Mouse (Mus musculus) embryo, embryonic 9.5 days (tissue): ENCODE measurements around the gene Asap2.

Source experiments
- DNase-seq: peaks from one replicate; pipeline ENCODE4 v3.0.0-alpha.2; 2017; ENCODE audit errors: extremely low spot score

The Asap2 gene

GRCm38 (mm10) chr12:21209273-21209672 lies 219.0 kb downstream of the Asap2 start:
- DNase-seq: no peak

GRCm38 (mm10) chr12:21212876-21213275 lies 222.6 kb downstream of the Asap2 start:
- DNase-seq: no peak

GRCm38 (mm10) chr12:21214551-21215165 lies 224.4 kb downstream of the Asap2 start:
- DNase-seq: no peak

- no peak for DNase-seq
These were observed 227.7 kb downstream of the Asap2 start for GRCm38 (mm10) chr12:21217776-21218444.

- DNase-seq: no peak
These were observed 230.3 kb downstream of the Asap2 start for GRCm38 (mm10) chr12:21220596-21220995.

- no peak for DNase-seq
These were observed 233.7 kb downstream of the Asap2 start for GRCm38 (mm10) chr12:21223923-21224322.

DNA sequence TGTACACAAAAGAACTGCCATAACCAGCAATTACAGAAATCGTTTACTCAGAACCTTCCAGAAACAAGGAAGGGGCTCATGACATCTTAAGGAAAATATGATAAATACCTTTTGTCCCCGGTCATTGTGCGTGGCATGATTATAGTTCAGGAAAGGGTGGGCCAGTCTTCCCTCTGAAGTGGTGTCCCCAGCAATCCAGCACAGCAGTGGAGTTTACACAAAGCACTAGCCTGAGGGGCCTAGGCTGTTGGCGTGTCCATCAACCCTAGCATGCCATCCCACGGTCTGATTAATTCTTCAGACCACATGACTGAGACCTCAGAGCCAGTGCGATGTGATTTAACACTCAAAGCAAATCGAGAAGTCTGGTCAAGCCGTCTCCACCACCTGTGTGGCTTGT lies 235.1 kb downstream of the Asap2 start:
- no peak for DNase-seq

DNA sequence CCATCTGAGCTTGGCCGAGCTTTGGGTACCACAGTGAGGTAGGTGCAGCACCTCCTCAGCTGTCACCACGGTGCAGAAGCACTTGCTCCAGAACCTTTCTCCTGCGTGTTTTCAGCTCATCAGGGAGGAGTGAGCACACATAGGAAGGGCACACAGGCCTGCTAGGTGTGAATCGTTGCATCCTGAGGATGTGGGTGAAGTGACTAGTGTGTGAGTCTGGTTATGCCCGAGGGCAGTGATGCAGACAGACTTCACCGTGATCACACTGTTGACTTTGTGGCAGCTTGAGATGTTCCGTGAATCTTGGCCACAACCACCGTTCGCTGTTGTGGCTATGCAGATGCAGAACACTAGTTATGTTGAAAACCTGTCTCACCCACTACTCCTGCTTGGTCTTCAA lies 236.1 kb downstream of the Asap2 start:
- no peak for DNase-seq

DNA sequence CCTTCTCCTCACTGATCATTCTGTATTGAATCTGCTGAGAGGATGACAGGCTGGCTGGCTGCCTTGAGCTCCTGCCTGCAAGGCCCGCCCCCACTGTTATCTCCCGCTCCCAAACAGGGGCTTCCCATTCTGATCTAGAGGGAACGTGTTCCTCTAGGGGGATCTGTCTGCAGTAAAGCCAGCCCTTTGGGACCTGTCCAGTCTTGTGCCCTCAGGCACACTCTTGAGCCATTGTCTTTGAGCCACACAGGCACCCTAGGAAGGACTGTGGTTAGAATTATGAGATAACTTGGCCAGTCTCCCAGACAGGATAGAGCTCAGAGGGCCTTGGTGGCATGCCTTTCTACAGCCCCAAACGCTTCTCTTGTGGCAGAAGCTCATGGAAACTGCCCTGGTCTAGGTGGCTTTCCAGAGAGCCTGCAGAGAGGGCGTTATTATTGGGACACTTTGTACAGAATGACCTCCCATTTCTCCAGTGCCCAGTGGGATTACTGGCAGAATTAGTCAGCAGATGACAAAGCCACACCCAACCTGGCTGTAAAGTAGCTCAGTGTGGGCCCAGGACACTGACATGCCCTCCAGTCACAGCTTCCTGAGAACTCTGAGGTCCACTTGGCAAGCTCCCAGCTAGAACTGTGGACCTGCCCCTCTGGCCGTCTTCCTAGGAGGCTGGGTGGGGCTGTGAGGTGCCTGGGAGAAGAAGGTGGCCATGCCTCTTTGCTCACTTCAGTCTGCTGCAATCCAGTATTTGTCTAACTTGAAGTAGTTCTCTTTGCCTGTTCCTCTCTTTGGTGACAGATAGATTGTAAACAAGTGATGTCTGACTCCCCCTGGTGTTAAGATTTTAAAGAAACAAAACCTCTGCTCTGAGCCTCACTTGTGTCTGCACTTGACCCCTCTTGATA lies 237.1 kb downstream of the Asap2 start:
- no peak for DNase-seq

DNA sequence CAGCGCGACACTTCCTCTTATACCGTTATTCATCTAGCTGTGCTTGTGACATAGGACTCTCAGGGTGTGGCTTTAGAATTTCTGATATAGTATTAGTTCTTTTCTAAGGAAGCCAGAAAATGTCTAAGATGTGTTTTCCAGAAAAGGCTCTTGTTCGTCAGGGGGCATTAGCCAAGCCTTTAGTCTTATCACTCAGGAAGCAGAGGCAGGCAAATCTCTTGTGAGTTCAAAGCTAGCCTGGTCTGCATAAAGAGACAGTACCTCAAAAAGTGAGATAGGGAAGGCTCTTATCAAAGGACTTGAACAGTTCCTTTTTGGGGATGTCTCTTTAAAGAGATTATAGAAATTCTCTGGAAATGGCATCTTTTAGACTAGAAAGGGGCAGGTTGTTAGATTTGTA lies 238.4 kb downstream of the Asap2 start:
- no peak for DNase-seq

DNA sequence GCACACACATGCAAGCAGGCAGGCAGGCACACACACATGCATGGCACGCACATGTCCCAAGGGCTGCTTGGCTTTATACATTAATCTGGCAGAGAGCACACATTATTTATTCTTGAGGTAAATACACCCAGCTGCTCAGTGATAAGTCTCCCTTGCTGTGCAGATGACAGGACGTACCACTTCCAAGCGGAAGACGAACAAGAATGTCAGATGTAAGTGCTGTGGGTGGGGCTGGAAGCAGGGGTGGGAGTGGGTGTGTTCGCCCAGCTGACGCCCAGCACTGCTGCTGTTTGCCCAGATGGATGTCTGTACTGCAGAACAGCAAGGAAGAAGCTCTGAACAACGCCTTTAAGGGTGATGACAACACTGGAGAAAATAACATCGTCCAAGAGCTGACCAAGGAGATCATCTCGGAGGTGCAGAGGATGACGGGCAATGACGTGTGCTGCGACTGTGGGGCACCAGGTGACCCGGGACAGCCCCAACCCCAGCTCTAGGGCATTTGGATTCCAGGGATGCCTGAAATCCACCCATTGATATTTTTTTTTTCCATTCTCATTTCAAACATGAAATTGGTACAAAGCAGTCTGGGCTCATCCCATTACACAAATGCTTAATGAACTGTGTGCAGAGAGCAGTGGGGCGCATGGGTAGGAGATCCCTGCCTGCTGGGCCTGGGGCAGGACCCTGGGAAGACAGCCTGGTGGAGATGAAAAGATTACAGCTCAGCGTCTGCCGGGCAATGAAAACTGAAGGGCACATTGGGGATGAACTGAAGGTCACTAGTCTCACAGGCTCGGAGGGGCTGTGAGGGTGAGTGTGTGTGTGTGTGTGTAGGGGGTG lies 239.0 kb downstream of the Asap2 start:
- DNase-seq: no peak

DNA sequence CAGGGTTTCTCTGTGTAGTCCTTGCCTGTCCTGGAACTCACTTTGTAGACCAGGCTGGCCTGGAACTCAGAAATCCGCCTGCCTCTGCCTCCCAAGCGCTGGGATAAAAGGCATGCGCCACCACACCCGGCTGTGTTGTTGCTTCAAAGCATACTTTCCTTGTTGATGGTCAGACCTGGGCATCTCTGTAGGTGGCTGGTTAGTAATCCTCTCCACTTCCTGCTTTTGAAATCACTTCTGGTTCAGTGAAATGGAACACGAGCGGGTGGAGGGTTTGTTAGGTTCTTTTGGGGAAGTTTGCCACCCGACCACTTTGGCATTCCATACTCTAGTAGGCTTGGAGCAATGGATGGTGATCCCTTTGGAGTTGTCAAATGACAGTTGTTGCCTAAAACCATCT lies 243.5 kb downstream of the Asap2 start:
- DNase-seq: no peak

- DNase-seq: no peak
These were observed 244.3 kb downstream of the Asap2 start for GRCm38 (mm10) chr12:21234560-21234959.

GRCm38 (mm10) chr12:21241965-21242364 lies 251.7 kb downstream of the Asap2 start:
- DNase-seq: no peak

GRCm38 (mm10) chr12:21244375-21244960 lies 254.2 kb downstream of the Asap2 start:
- DNase-seq: no peak

DNA sequence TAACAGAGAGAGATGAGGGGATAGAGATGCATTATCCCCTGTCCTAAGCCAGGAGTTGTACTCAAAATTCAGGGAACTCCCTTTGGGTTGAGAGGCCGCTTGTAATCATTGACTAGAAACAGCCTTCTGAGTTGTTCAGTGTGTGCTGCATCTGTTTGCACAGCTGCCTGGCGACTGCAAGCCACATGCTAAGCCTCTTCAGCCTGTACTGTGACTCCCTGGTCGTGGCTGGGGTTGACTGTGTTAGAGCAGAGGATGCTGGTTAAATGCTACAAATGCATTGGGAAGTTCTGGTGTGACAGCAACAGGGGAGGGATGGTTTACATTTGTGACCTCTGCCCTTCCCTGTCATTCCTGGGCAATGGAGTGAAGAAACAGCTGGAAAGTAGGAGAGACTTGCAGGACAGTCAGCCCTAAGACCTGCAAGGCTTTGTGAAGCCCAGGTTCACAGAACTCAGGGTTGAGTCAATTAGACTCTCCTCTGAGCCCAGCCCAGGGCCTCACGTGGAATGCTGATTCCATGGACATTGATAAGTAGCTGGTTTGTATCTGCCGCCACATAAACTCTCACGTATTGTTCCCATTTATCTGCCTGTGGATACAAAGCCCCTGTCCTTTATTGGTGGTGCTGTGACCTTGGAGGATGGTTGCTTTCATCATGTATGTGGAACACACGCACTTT lies 257.6 kb downstream of the Asap2 start:
- DNase-seq: no peak

GRCm38 (mm10) chr12:21260494-21261256 lies 270.4 kb downstream of the Asap2 start:
- DNase-seq: no peak

DNA sequence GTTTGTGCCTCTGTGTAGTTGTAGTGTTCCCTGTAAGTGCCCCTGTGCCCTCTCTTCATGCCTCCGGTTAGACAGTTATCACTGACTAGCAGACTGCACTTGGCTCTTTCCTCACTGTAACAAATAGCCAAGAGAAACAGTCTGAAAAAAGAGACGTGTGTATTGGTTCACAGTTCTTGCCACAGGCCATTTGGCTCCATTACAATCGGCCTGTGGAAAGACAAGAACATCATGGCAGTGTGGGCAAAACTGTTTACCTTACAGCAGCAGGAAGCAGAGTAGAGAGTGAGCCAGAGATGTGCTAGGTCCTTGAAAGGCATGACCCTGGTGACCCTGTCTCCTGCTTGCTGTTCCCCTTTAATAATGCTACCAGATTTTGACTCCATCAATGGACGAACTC lies 271.3 kb downstream of the Asap2 start:
- no peak for DNase-seq

GRCm38 (mm10) chr12:21263256-21263655 lies 273.0 kb downstream of the Asap2 start:
- no peak for DNase-seq

- no peak for DNase-seq
These were observed 274.0 kb downstream of the Asap2 start for GRCm38 (mm10) chr12:21264241-21264640.
